Mouse (Mus musculus) c-Kit-positive CD71-negative TER-119-negative erythroid progenitor cells, embryonic 14.5 days (primary cell): ENCODE results near the gene Sec22c.

Experiments
- DNase-seq: peaks from one replicate; pipeline ENCODE4 v3.0.0-alpha.2; 2013; ENCODE audit warnings: low read depth

Gene Sec22c

DNA sequence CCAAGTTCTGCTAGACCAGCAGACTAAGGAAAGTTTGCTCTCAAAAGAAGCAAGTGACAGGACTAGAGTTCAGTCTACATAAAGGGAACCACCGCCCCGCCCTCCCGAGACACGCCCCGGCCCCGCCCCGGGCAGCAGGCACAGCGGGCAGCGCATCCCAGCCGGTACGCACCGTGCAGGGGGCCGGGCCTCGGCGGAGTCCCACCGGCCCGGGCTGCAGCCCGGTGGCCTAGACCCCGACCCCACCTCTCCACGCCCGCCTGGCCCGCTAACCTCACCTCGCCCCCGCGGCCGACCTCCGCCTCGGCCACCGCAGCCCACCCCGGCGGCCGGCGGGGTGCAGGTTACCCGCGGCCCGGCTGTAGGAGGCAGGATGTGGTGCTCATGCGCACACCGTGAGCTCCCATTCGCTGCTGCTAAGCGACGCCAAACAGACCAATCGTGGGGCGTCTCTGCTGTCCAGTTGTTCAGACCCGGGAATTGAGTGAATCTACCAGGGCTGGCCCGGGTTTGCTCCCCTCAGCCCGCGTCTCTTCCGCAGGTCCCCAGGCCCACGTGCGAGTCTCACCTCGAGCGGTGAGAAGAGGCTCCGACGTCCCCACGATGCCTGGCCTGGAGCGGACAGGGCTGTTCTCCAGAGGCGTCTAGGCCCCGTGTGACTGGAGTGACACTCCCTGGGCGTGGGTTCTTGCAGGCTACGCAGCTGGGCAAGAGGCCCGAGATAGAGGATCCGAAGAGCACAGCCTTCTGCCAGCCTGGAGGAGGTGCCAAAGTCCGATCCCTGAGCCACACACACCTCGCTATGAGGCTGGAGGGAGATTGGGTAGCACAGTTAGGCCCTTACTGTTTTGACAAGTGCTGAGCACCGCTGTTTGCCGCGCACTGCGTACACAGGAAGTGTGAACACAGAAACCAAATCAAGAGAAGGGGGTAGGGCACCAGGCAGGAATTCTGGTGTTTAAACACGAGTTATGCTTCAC is at the start of gene Sec22c:
Gene Sec22c (minus strand): TSS at position 845 of the 980 bp plus-strand sequence.
- peak; percentile 76 for DNase-seq

DNA sequence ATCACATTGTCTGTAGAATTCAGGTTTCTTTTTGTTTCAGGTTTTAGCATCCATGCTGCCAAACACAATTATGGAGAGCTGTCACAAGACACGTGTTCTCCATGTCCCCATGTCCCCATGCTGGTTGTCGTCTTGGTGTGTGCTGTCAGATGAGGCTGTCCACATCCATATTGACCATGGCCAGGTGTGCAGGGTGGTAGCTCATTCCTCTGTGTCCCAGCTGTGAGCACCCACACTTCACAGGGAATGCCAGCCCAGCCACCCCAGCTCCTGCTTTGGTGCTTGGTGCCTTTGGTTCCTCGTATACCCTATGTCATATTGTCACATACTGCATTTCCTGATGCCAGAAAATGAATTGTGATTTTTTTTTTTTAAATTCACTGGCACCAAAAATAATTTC is 49.3 kb upstream of the Sec22c start:
- no peak for DNase-seq

DNA sequence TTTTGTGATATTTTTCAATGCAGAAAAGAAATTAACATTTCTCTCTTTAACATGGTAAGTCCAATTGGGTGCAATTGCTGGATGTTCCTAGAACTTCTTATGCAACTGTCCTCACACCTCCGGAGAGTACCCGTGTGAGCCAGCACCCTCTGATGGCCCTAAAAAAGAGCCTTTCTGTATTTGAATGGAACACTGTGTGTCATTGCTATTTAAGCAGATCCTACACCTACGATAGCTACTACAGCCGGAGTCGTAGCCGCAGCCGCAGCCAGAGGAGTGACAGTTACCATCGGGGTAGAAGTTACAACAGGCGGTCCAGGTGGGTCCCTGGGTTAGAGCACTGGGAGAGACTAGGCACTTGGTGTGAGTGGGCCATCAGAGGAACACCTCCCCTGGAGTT is 47.5 kb upstream of the Sec22c start:
- no peak for DNase-seq

DNA sequence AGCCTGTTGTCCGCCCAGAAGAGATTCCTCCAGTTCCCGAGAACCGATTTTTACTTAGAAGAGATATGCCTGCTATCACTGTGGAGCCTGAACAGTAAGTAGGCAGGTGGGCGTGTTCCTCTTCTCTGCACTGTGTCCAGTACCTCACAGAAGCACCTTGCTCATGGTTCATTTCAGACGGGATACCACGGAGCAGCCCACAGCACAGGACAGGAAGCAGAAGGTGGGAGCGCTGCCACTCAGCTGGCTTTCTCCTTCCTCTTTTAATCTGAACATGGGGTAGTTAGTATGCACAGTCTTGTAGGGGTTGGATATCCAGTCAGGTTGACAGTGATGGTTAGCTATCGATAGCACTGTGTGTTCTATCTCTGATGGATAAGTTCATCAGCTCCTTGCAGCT is 38.8 kb upstream of the Sec22c start:
- no peak for DNase-seq

DNA sequence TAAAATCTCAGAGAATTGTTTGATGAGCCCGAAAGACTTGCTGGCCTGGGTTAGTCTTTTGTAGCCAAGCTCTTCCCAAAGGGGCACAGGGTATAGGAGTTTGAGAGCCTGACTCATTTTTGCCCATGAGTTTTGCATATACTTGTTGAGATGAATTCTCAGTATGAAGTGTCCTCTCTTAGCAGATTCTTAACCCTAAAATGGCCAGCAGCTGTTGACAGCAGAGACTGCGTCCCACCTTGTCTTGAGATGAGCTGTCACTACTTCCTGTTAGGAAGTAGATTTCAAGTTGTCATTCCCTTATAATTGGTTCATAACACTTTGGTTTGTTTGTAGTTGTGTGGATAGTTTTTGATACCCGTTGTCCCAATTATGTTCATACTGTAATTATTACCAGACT is 35.9 kb upstream of the Sec22c start:
- no peak for DNase-seq

DNA sequence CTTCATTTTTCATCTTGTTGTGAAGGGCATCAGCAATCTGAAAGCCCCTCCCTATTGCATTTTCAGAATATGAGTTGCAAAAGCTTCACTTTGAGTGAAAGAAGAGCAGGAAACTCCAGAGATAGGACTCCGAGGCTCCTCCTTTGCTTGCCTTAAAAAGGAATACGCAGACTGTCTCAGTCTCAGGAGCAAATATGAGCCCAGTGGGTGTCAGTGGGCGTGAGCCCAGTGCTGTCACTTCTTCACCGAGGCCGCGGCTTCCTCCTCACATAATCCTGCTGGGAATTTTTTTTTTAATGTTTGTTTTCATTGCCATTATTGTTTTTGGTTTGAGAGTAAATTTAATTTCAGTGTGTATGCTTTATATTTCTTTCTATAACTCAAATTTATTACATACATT is 35.2 kb upstream of the Sec22c start:
- DNase-seq = no peak

DNA sequence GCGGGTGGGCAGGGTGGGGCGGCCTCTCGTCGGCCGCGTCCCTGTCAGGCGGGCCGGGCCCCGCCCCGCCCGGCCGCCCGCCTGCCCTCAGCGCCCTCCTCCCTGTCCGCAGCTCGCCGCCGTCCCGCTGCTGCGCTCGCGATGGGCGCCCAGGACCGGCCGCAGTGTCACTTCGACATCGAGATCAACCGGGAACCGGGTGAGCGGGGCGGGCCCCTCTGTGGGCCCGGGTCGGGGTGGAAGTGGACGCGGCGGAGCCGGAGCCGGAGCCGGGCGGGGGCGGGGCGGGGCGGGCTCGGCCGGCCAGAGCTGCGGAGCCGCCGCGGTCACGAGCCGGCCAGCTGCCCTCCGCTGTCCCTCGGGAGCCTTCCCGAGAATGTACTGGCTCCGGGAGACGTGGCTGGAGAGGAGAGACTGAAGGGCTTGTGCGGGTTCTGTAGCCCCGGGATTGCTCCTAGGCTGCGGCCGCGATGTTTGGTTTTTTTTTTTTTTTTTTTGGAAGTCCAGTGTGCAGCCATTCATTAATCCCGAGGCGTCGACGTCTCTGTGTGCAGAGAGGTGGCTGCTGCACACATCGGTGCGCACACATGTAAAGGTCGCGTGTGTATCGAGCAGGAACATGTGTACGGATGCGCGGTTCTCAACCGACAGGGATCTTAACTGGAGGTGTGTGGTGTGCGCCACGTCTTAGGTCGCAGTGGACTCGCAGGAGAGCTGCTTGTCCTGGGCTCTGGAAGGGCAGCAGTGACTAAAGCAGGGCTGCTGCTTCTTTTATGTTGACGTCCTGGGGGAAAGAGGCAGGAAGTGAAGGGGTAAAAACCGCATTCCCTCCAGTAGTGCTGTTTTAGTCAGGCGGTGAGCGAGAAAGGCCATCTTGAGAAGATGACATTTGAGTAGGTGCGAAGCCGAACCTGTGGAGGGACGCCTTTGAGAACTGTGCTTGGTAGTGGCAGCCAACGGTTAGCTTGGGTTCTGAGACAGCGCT is 14.3 kb upstream of the Sec22c start:
- DNase-seq = no peak

DNA sequence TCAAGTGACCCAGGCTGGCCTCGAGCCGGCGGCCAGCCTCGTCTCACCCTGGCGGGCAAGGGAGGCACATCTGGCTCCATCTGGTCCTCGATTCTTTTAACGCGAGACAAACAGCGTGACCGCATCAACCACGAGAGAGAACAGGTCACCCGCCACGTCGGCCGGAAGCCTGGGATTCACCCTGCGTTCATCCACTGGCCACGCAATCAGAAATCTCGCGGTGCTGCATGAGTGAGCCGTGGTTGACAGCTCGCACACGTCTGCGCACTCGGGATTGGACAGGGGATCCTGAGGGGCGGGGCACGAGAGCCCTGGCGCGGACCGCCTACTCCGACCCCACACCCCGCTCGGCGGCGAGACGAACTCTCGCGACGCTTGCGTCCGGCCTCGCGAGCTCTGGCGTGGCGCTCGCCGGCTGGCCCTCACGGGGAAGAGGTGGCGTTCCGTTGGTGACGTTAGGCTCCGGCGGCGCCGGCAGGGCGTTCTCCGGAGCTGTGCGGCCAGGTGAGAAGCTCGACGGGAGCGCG is 13.6 kb upstream of the Sec22c start, which contains the start of gene Nktr:
Gene Nktr (plus strand): TSS at position 378 of the 527 bp plus-strand sequence.
- DNase-seq = peak; percentile 95

DNA sequence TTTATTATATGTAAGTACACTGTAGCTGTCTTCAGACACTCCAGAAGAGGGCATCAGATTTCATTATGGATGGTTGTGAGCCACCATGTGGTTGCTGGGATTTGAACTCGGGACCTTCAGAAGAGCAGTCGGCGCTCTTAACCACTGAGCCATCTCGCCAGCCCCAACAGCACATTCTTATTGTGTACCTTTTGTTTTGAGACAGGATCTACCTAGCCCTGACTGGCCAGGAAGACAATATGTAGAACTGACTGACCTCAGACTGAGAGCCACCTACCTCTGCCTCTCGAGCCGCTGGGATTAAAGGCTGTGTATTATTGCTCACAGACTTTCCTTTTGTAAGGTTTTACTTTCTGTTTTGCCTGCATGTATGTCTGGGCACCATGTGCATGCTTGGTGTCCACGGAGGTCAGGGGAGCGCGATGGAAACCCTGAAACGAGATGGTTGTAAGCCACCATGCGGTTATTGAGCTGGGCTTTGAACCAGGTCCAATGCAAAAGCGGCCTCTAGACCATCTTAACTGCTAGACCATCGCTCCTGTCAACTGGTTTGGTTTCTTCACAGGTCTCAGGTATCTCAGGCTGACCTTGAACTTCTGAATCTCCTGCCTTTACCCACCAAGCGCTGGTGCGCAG is 12.9 kb upstream of the Sec22c start:
- no peak for DNase-seq

DNA sequence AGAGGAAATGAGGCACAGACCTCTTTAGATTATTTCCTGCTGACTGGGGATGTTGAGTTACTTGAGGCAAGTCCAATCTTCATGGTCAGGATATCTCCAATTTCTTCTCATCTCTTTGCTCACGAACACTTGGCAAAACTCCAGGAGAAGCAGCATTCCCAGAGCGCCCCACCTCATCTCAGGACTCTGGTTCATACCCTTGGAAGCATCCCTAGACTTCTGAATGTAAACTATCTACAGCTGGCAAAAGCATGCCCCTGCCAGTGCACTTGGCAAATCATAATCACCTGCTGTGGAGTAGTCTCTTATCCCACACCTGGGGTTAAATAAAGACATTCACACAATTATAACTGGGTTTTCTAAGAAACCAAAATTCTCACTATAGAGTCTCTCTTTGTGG is 11.8 kb upstream of the Sec22c start:
- DNase-seq = no peak

DNA sequence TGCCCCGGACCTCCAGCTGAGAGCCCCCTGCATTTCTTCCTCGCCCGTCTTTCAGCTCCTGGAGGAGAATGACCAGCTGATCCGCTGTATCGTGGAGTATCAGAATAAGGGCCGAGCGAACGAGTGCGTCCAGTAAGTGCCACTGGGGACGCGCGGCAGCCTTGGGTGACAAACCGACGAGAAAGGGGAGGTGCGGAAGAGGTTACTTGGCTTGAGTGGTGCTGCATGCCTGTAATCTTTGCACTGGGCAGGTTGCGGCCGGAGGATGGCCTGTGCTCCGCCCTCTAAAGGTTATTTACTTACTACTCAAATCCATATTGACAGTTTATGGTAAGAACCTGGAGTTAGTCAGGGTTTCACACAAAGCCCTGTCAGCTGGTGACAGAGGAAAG is 5.3 kb upstream of the Sec22c start:
- no peak for DNase-seq

DNA sequence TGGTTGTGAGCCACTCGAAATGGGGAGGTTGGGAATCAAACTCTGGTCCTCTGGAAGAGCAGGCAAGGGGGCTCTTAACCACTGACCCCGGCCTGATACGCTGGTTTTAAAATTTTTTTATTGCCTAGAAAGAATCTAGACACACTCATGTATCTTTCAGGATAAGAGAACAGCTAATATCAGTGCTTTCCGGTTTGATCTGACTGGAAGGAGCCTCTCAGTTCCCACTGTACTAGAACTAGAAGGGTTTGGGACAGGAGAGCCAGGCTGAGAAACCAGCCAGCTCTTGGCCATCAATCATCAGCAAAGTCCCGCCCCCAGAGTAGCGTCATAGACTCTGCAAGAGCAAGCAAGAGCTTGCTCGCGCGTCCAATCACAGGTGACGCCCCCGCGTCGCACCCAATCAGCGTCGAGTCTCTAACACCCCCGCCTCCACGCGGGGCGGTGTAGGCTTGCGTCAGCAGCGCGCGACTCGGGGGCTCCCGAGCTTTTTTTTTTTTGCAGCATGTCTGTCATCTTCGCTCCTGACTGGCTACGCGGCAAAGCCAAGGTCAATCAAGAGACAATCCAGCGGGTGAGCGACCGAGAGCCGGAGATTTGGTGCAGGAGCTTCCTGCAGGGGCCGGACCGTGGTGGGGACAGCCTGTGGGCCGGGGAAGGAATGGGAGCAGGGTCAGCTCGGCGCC is 4.8 kb upstream of the Sec22c start, which contains the start of gene Ss18l2:
Gene Ss18l2 (plus strand): TSS at position 432 of the 686 bp plus-strand sequence.
- DNase-seq = peak; percentile 99

DNA sequence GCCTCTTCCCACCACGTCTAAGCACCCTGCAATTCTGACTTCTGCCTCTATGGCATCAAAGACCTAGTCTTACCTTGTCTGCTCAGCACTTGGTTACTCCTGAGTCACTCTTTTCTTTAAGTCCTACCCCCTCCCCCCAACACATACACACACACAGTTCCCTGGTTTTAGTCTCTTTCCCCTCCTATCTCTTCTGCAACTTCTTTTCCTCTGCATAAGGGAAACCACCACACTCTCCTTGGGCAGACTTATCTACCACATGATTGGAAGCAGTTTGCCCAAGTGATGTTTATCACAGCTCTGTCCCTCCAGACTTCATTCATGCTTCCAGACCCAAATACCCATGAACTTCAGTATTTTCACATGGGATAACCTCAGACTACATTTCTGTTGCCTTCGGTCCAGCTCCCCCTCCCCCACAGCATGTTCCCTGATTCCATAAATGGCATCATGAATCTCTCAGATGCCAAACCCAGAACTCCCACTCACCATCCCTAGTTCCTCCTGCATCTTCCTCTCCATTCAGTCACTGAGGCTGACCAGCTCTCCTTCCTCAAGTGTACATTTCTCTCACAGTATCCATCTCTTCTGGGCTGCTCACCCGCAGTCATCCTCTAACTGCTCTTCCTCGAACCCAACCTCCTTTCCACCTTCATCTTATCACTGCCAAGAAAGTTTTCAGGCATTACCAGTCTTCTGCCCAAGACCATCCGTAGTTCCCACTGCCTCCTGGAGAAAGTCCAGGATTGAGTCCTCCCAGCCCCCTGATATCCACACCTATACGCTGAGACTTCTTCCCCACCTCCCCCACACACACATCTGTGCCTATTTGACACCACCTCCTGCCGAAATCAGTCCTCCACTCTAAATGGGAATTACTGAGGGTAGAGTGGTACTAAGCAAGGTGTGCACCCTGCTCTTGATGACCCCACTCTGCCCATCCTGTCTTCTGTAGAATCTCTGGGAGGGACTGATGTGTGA is 3.5 kb upstream of the Sec22c start:
- no peak for DNase-seq

DNA sequence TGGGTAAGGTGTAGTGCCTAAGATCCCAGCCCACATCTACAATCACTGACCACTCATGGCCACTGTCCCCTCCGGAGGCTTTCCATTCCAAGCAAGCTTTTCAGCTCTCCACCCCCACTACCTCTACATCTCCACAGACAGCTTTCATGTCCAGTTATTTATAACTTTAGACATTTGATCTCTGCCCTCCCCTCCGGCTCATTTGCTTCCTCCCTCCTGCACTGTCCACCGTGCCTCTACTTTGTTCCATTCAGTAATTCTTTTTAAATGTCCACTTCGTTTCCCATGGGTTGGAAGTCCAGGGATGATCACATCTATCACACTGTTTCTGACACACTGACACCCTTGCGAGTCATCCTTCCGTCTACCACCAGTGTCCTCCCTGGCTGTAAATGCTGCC is 2.5 kb upstream of the Sec22c start:
- no peak for DNase-seq

DNA sequence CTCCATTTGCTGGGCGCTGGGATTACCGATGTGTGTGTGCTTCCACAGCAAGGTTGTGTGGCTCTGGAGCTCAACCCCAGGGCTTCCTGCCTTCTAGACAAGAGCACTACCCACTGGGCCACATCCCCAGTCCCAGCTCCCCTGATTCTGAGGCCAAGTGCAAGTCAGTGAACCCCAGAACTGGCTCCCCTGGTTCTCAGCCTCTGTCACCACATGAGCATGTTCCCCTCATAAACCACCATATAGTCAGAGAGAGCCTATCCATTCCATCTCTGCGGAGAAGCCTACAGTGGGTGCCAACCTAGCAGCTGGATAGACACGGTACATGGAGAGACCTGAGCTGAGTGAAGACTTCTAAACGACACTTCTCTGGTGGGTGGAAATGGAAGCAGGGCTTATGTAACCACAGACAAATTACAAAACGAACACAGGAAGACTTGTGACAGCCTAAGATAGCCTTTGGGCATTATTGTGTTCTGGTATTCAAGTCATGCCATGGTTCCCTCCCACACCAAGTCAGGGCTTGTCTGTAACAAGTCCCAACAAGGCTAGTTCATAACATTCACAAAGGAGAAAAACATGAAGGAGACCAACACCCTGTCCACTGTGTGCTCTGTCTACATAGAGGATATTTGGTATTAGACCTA is 862 bp upstream of the Sec22c start:
- DNase-seq = no peak

DNA sequence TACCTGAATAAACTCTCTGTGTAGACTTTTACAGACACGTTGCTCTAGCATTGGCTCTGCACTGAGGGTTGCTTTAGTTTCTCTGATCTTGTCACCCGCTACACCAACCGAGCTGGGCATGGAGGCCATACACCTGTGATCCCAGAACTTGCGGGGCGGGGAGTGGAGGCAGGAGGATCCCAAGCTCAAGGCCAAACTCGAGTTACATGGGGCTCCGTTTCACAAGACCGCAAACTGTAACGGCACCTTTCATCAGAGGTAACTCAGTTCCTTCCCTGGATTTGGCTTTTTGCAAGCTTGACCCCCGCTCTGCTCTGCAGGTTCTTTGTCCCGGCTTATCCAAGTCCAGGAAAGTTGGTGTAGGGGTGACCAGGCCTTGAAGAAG is 1.0 kb downstream of the Sec22c start:
- no peak for DNase-seq

DNA sequence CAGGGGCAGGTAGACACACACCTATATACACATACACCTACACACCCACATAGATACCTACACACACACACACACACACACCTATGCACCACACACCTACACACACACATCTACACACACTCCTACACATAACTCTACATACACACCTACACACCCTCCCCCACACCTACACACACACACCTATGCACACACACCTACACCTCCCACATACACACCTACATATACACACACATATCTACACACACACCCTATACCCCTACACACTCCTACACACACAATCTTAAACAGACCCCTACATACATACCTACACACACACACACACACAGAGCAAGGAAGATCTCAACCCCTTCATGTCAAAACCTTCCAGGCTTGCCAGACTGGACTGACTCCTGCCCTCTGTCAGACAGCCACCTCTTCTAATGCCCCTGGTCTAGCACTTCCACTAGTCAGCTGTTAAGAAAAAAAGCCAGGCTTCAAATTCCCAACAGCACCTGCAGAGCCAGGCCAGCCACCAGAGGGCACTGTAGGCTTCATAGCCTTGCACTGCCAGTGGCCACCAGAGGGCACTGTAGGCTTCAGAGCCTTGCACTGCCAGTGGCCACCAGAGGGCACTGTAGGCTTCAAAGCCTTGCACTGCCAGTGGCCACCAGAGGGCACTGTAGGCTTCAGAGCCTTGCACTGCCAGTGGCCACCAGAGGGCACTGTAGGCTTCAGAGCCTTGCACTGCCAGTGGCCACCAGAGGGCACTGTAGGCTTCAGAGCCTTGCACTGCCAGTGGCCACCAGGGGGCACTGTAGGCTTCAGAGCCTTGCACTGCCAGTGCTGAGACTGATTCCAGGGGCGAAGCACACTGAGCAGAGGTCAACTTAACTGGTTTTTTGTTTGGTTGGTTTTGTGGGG is 7.9 kb downstream of the Sec22c start:
- DNase-seq = no peak

DNA sequence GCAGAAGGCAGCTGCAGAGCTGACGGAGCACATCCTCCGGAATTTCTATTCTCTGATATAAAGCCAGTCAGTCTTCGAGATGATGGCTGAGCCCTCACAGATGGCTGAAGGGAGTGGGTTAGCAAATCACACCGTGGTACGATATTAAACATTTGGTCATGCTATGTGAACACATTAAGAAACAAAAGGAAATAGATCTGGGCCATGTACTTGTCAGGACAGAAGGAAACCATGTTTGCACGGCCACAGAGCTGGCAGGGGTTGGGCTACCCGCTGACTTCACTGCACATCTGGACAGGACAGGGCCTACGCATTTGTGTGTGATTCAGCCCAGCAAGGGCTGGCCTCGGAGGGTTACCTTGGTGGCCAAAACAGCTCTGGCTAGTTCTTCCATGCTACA is 8.7 kb downstream of the Sec22c start:
- DNase-seq = no peak
